Mouse (Mus musculus): ENCODE data around the gene Rwdd2a. TPM values are rescaled to one million over a fixed set of nuclear protein-coding genes. Genes with fewer than 3 reads are reported as not detected.
A peak's percentile ranks its signal among the peaks of the same experiment; 100 is the strongest.
"Not testable (repeated sequence)": the region's sequence is repeated elsewhere in the genome, so short reads cannot be mapped to it uniquely, and the experiment has no call there.

The Rwdd2a gene
- total RNA-seq, 2 experiments from 2014 or later = 0.33 to 0.59 TPM

DNA sequence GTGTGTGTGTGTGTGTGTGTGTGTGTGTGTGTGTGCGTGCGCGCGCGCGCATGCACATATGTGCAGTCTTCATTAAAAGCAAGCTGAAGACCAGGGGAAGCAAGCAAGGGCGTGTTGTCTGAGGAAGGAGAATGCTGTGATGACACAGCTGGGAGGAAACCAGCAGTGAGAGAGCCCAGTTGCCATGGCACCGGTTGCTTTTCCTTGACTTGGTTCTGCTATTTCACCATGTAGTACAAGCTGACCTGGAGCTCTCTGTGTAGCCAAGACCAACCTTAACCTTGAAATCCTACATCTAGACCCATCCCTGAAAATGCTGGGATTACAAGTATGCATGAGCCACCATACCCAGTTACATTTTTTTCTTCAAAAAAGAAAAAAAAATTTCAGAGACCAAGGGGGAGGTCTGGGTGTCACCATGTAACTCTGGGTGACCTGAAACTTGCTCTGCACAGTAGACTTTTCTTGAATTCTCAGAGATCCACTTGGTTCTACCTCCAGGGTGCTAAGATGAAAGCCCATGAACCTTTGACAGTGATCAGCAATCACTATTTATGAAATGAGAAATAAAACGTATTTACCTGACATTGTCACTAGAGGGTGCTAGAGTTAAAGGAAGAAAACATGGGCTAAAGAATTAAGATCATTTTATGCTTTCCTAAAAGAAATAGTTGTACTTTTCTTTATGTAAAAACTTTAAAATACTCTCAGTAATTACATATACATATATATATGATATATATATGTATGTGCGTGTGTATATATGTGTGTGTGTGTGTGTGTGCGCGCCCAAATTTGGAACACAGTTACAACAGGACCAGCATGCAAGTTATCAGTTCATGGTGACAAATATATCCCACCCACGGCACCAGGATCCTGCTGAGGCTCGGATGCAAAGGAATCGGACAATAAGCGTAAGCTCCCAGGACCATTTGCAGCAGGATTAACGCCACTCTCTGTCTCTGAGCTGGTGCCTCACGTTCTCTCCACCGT lies 21.2 kb downstream of the Rwdd2a start:
- DNase-seq = no peak

DNA sequence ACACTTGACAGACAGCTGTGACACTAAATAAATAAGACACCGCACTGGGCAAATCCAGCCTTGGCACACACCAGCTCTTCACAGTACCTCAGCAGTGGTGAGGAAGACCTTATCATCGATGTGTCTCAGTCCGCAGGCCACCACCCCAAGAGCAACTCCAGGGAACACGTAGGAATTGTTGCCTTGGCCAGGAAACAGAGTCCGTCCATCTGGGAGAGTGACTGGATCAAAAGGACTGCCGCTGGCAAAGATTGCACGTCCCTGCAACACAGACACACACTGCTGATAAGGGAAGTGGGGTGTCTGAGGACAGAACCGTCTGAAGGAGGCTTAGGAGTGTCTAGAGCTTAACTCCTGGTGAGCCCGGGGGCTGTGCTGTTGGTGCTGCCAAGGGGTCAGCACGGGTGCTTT lies 22.6 kb downstream of the Rwdd2a start:
- DNase-seq = peak; percentile 27

DNA sequence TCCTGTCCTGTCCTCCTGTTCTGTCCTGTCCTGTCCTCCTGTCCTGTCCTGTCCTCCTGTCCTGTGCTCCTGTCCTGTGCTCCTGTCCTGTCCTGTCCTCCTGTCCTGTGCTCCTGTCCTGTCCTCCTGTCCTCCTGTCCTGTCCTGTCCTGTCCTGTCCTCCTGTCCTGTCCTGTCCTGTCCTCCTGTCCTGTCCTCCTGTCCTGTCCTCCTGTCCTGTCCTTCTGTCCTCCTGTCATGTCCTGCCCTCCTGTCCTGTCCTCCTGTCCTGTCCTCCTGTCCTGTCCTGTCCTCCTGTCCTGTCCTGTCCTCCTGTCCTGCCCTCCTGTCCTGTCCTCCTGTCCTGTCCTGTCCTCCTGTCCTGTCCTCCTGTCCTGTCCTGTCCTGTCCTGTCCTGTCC lies 25.2 kb downstream of the Rwdd2a start:
- DNase-seq = not testable (repeated sequence)

DNA sequence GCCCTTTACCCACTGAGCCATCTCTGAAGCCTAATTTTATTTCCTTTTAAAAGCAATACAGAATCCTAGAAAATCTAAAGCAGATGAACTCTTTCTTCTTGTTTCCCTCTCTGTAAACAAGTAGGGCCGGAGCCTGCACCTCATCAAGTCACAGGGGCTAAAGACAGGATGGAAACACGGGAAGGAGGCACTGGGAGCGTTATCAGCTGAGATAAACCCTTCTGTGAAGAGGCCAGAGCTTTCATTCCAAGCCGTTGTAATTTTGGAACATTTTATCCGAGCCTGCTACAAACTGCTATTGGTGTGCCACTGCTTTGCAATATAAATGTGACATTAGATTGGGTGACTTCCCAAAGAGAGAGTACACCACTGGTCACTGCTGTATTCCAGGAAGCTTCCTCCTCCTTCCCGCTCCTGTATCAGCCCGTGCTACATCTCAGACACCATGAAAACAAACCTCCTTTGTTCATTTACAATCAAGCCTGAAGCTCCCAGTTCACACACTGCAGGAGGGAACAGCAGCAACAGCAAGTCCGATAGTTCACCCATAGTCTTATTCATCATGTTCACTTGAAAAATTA lies 28.0 kb downstream of the Rwdd2a start:
- peak; percentile 11 for DNase-seq

DNA sequence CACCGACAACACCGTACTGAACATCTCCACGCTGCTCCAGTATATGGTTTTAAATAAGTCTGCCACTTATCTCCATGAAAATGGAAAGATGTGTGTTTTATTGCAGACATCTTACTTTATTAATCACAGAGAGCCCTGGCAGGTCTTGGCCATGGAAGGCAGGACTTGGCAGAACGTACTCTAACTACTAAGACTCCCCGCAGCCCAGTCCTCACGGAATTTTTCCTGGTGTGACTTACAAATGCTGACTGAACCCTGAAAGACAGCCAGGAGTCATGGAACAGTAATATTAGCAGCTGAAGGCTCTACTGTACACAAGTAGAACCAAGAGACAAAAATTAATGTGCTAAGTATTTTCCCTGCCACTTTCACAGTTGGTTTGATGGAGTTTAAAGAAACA lies 34.0 kb downstream of the Rwdd2a start:
- DNase-seq = no peak

DNA sequence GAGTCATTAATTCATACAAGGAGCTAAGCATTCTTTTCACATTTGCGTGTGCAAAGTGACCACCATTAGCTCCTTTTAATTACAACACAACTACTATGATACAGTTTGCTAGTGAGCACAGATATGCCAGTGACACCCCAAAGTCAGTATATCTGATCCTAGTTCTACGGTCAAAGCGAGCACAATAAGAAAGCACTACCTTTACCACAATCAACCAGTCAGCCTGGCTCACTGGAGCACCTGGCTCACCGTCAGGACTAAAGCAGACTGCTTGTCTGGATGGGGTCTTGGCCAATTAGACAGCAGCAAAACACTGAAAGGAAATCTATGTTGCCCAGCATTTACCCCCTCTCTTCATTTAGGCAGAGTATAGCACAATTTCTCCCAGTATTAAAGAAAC lies 40.3 kb downstream of the Rwdd2a start:
- DNase-seq = no peak

DNA sequence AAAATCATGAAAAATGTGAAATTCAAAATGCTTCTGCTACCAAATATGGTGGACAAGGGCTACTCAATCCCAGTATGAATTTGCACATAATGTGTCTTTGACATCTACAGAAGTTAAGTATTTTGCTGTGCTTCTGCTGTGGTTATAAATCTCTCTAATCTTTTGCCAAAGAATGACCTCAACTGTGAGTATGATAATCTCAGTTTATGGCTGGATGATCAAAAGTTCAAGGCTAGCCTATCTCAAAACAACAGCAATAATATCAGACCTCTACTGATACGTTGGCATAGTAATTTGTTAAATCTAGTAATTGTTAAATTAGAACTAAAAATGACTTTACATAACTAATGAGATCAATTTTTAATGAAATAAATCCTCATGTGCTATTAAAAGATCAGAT lies 44.0 kb downstream of the Rwdd2a start:
- DNase-seq = no peak

DNA sequence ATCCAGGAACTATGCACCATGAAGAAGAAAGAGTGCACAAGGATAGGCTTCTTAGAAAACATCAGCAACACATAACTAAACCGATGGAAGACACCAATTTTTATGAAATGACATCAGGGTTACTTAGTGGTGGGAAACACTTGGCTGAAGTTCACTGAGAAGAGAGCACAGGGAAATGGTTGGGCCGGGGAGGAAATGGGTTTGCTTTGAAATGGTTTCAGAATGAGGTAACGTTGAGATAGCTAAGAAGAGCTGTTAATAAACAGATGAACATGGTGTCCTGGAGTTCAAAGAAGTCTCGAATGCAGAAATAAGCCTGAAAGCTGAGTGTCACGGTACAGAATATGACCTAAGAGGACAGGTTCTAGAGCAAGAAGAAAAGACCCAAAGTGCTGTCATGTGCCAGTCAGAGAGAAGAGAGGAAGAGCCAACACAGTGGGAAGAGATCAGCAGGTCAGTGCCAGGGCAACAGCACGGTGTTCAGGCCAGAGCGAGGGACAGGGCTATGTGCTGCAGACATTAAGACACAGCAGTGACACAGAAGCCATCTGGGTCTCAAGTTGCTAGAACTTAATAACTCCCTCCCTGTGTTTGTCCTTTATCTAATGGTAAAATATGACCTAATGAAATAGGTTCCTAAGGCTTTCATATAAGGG lies 46.2 kb downstream of the Rwdd2a start:
- no peak for DNase-seq

DNA sequence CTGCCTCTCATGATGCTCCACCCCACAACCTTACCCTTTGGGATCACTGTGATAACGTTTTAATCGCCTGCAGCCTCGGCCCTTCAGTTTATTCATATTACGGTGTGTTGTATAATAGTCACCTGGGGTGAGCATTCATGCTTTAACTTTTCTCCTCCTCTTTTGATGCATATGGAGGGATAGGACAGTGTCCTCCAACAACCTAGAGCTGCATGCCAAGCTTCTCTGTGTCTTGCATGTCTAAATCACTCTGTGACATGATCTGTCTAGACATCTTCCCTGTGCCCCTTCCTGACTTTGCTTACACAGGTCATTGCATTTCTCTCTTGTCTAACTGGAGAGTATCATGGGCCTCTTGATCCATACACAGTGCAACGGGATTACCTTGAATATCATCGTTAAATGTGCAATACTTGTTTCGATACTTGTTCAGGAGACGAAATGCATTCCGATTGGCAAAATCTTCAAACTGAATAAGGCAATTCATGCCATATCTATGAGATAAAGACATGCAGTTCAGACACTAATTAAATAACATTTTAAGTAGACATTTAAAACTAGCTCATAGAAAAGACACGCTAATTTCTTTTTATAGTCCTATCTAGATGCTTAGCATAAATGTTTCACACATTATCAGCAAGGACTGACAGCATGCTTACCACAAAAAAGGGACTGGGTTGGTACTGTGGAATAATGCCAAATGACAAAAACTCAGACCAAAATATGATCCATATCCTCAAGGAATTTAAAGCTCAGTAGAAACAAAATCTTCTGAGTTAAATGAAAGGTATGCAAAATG lies 47.7 kb downstream of the Rwdd2a start:
- no peak for DNase-seq

DNA sequence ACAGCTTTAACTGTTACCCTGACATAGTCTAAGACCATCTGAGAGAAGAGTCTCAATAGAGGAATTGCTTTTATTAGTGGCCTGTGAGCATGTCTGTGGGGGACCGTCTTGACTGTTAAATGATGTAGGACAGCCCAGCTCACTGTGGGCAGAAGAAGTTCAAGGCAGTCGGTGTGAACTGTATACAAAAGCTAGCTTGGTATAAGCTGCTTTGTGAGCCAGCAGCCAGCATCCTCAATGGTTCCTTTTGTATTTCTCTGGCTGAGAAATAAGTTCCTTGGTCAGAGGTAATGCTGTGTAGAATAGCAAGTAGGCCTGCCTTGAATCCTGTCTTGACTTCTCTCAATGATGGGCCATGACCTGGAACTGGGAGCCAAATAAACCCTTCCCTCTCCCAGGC lies 50.3 kb downstream of the Rwdd2a start:
- no peak for DNase-seq

DNA sequence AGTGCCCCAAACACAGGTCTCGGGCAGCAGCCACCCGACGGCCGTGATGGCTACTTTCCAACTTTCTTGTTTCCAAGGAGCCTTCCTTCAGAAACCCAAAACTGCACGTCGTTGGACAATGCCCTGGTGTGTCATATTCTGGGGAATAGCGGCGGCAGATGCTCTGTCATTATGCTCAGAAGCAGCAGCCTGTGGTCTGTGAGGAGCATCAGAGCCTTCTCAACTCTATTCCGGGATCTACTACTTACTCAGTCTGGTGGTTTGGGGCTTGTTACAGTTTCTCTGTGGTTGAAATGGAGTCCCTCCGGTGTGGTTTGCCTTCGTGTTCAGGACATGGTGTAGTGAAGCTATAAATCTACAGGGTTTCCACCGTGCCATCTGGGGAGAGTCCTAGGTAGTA lies 52.2 kb downstream of the Rwdd2a start:
- DNase-seq = no peak

Other genes with a start within 250 kb of the Rwdd2a start
- gene Ube2cbp, start 107.0 kb upstream of the Rwdd2a start, total RNA-seq (2021) = 1 to 10 TPM; 2.6 to 2.9 TPM
- gene Dop1a, start 104.8 kb upstream of the Rwdd2a start, total RNA-seq (2021) = 10 to 100 TPM; 24.0 to 27.0 TPM
- 10 to 100 TPM; 11.4 to 14.5 TPM for gene Pgm3, start 149 bp upstream of the Rwdd2a start, total RNA-seq (2021)
- 10 to 100 TPM; 42.5 to 46.4 TPM for gene Me1, start 124.0 kb downstream of the Rwdd2a start, total RNA-seq (2021)
- gene Prss35, start 171.7 kb downstream of the Rwdd2a start, total RNA-seq (2021) = 1 to 10 TPM; 6.6 to 7.7 TPM

All from heart, postnatal 4 days (tissue).